Mouse (Mus musculus) limb, embryonic 15.5 days (tissue): ENCODE measurements around the gene Vmn2r51. TPM values are rescaled to one million over a fixed set of nuclear protein-coding genes. Genes with fewer than 3 reads are reported as not detected.
"Not testable (repeated sequence)": the region's sequence is repeated elsewhere in the genome, so short reads cannot be mapped to it uniquely, and the experiment has no call there.

Experiments used
- ATAC-seq: fragments of 200-750 bp; cut with Nextera tagmentation; 2 replicates; pipeline ENCODE4 v1.8.0; 2017; ENCODE audit warnings: low read depth, moderate TSS enrichment; ENCODE audit not compliant: insufficient number of reproducible peaks, low FRiP score, low TSS enrichment
- H3K27ac ChIP-seq: fragments of 300-500 bp; sonication (generic); 2 replicates; pipeline ENCODE4 v1.5.1; 2015; ENCODE audit warnings: moderate library complexity, mild to moderate bottlenecking, inconsistent platforms
- H3K27me3 ChIP-seq: fragments of 300-500 bp; sonication (generic); 2 replicates; pipeline ENCODE4 v1.6.1; 2015; ENCODE audit warnings: inconsistent platforms
- H3K36me3 ChIP-seq: fragments of 300-500 bp; sonication (generic); 2 replicates; pipeline ENCODE4 v1.6.1; 2015; ENCODE audit warnings: inconsistent platforms
- H3K4me1 ChIP-seq: fragments of 300-500 bp; sonication (generic); 2 replicates; pipeline ENCODE4 v1.6.1; 2015; ENCODE audit warnings: inconsistent platforms
- H3K4me2 ChIP-seq: fragments of 300-500 bp; sonication (generic); 2 replicates; pipeline ENCODE4 v1.6.1; 2015; ENCODE audit warnings: mild to moderate bottlenecking, inconsistent platforms
- H3K4me3 ChIP-seq: fragments of 300-500 bp; sonication (generic); 2 replicates; pipeline ENCODE4 v1.5.1; 2015; ENCODE audit warnings: mild to moderate bottlenecking, inconsistent platforms
- H3K9ac ChIP-seq: fragments of 300-500 bp; sonication (generic); 2 replicates; pipeline ENCODE4 v1.6.1; 2015; ENCODE audit warnings: inconsistent platforms
- H3K9me3 ChIP-seq: fragments of 300-500 bp; sonication (generic); 2 replicates; pipeline ENCODE4 v1.6.1; 2016; ENCODE audit warnings: inconsistent platforms
- WGBS: fragments of 180-500 bp; shearing (Covaris S2); methylation state at CpG from one replicate; pipeline ENCODE4 v1.1.7; 2015; 5-methylcytosine and 5-hydroxymethylcytosine counted together
- polyA plus RNA-seq: library from polyadenylated mRNA; unstranded; fragments of >200 nt; fragmentation: Nextera tagmentation; extraction: Ambion mirVana; gene quantifications from 2 replicates; pipeline ENCODE4 v1.2.1, GENCODE M21; 2015

The Vmn2r51 gene
- polyA plus RNA-seq: not detected in 2 replicates

DNA sequence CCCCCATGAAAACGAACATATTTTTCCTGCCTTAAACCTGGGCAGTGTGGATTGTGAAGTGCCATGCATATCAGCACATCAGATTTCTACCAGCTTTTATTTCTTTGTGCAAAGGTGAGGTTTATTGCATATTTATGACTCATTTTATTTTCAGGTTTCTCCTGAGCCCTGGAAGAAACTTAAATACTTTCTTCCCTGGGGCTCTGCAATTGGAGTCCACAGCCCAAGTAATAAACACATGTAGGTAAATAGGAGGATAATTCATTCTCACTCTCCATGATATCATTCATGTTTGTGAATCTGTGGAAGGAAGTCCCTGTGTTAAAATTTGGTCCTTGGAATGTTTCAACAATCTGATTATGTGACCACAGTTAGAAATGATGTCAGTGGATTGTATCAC is at the start of gene Vmn2r51:
TSS of gene Vmn2r51 (minus strand) at position 101 of the 400 bp plus-strand sequence.
- H3K27ac ChIP-seq, H3K27me3 ChIP-seq, H3K4me2 ChIP-seq, ATAC-seq, H3K36me3 ChIP-seq, H3K9me3 ChIP-seq, H3K4me3 ChIP-seq, H3K4me1 ChIP-seq, H3K9ac ChIP-seq: not testable (repeated sequence)
- WGBS: 61% methylated on average over 1 of the region's 1 CpGs

DNA sequence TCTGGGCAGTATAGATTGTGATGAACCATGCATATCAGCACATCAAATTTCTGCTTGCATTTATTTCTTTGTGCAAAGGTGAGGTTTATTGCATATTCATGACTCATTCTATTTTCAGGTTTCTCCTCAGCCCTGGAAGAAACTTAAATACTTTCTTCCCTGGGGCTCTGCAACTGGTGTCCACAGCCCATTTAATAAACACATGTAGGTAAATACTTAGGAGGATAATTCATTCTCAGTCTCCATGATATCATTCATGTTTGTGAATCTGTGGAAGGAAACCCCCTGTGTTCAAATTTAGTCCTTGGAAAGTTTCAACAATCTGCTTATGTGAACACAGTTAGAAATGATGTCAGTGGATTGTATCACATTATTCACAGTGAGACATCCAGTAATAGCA is 52.3 kb downstream of the Vmn2r51 start, which contains the start of gene Vmn2r50:
TSS of gene Vmn2r50 (minus strand) at position 101 of the 400 bp plus-strand sequence.
- ATAC-seq, H3K27ac ChIP-seq, H3K9me3 ChIP-seq, H3K4me1 ChIP-seq, H3K9ac ChIP-seq, H3K4me3 ChIP-seq, H3K27me3 ChIP-seq, H3K36me3 ChIP-seq, H3K4me2 ChIP-seq: not testable (repeated sequence)

Other genes with a start within 250 kb of the Vmn2r51 start
- gene Vmn2r48, start 152.2 kb downstream of the Vmn2r51 start, polyA plus RNA-seq: not detected in 2 replicates
- not detected in 2 replicates for gene Vmn2r49, start 113.5 kb downstream of the Vmn2r51 start, polyA plus RNA-seq
- not detected in 2 replicates for gene Vmn2r50, start 52.4 kb downstream of the Vmn2r51 start, polyA plus RNA-seq
- not detected in 2 replicates for gene Vmn2r52, start 70.8 kb upstream of the Vmn2r51 start, polyA plus RNA-seq
- gene Vmn1r66, start 172.3 kb upstream of the Vmn2r51 start, polyA plus RNA-seq: not detected in 2 replicates